Mouse (Mus musculus) gonadal fat pad, adult 2 months (tissue): ENCODE data around the gene Smtnl1. TPM values are rescaled to one million over a fixed set of nuclear protein-coding genes. Genes with fewer than 3 reads are reported as not detected.
"Not testable (repeated sequence)": the region's sequence is repeated elsewhere in the genome, so short reads cannot be mapped to it uniquely, and the experiment has no call there.

ENCODE experiments used
- DNase-seq: peaks from one replicate; pipeline ENCODE4 v3.0.0-alpha.2; 2012; ENCODE audit warnings: low read depth
- polyA plus RNA-seq: library from polyadenylated mRNA; depleted of rRNA; stranded (reverse); fragments of >200 nt; gene quantifications from 2 replicates; pipeline ENCODE4 v1.2.3, GENCODE M21; 2012

Smtnl1 gene
- polyA plus RNA-seq, 1 experiment = not detected

DNA sequence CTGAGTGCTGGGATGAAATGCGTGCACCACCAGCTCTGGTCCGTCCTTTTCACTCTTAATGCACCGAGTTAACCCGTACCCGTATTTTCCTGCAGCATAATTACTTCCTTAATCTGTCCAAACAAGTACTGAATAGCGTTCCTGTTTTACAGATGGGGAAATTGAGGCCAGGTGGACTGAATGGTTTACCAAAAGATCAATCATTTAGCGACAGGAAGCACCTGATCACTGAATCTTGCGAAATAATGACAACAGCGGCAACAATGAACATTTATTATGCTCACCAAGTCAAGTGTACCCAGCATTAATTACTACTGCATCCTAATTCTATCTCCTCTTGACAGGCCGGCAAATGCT lies 16.1 kb upstream of the Smtnl1 start, which contains the start of gene Slc43a1:
Gene Slc43a1 (plus strand): TSS at position 258 of the 357 bp plus-strand sequence.
- no peak for DNase-seq

DNA sequence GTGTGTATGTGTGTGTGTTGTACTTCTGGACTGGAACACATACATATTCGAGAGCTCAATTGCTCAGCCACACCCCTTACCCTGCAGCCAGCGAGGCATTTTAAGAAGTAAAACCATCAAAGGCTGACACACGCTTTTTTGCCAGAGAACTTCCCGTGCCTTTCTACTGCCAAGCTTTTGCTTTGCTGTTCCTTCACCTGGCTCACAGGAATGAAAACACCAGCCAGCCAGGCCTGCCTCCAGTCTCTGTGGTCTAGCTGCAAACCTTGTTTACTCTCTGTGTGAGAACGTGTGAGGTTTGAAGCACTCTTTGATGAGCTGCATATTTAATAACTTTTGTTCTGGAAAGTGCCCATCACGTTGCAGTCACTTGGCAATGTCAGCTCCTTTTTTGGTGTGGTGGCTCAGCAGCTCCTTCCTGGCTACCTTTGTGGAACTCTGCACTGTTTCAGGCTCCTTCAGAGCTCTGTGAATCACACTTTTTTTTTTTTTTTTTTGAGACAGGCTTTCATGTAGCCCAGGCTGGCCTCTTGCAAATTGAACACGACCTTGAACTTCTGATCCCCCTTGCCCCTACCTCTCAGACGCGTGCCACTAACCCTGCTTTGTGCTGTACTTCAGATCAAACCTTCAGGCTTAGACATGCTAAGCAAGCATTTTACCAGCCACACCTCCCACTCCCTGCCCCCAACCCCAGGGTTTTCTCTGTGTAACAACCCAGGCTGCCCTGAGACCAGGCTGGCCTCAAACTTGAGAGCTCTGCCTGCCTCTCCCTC lies 15.6 kb upstream of the Smtnl1 start:
- DNase-seq = no peak

DNA sequence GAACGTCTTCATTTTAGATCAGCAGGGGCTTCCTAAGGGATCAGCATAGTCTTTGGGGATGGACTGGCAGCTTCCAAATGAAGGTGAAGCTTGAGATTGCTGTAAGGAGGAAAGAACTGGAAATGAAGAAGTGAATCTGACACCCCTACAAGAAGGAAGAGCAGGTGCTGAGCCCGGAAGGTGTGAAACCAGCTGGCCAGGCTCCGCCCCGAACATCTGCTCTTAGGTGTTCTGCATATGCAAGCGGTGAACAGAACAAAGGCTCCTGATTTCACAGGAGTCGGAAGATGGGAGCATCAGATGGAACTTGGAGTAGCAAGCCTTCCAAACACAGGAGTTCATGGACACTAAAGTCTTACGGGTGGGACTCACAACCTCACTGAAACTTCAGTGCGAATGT lies 14.7 kb upstream of the Smtnl1 start:
- DNase-seq = no peak

DNA sequence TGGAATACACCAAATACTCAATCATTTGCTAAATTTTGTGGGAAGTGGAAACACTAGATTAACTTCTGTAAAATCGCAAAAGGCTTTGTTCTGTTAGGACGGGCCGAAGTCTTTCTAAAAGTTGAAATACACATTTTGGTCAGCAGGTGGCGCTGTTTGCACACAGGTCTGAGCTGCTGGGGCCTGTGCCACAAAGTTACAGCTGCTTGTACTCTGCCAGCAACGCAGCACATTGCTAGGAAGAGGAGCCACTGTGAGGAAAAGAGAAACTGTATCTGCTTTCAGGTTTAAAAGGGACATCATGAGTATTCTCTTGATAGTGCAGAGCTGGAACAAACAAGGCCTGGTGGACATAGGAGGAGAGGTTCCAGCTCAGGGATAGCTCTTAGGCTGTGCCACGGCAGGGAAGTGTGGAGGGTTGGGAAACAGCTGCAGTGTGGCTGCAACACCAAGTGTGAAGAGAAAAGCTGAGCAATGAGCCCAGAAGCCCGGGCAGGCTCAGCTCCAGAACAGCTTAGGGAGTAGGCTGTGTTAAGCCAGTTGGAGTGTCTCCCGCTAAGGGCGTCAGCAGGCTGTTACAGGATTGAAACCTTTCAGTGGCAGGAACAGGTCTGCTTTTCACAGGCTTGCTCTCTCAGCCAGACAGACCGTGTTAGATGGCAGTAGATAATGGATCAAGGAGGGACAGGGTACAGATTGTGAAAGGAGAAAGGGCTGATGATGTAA lies 9.4 kb upstream of the Smtnl1 start:
- peak; percentile 94 for DNase-seq

DNA sequence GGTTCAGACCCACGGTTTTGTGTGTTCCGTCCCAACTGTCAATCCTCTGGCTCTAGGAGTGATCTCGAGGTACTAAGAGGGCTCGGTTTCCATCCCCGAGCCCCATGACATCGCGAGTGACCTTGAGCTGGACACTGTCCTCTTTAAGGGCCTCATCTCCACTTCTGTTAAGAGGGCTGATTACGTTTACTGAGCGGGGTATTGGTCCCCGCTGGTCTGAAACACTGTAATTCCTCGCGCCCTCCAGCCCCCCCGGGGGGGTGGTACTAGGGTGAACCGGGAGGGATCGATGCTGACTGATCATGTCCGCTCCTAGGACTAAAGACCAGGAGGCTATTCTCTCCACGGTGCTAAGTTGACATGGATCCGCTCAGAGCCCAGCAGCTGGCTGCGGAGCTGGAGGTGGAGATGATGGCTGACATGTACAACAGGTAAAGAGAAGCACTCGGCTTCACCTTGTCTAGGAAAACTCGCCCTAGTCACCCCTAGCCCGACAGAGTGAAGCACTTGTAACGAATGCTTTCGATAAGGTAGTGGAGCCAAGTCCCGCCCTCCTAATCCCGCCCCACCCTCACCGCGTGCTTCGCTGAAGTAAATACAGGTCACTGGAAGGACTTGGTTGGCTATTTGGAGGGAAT lies 5.0 kb upstream of the Smtnl1 start:
- no peak for DNase-seq

DNA sequence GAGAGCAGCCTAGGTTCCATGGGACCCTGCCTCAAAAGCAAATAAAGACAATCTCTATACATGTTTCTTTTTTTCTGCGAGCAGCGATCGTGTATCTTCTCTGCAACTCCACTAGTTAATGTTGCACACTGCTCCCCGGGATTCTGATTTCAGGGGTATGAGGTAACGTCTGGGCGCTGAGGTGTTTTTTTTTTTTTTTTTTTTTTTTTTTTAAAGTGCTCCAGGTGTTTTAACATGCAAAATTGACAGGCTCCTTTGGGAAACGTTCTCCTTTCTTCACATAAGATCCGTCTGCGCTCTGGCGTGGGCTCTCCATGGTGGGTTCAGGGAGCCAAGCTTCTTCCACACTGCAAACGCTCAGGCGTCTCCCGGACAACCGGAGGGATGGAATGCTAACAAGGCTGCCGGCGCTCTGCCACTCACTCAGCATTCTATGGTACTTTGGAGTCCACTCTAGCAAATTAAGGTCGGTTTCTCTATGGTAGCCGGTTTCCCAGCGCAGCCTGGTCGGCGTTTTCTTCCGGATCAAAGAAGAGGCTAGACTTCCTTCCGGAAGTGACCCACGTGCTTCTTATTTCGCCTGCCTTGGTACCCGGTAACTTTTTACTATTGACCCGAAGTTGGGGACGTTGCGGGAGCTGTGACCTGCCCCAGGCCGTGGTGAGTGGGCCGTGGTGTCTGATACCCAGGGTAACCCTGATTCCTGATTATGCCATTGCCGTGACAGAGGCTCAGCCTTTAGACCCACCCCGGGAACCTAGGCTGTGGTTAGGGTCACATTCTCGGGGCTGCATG lies 4.2 kb upstream of the Smtnl1 start, which contains the start of gene Timm10:
Gene Timm10 (plus strand): TSS at position 510 of the 795 bp plus-strand sequence.
- peak; percentile 75 for DNase-seq

DNA sequence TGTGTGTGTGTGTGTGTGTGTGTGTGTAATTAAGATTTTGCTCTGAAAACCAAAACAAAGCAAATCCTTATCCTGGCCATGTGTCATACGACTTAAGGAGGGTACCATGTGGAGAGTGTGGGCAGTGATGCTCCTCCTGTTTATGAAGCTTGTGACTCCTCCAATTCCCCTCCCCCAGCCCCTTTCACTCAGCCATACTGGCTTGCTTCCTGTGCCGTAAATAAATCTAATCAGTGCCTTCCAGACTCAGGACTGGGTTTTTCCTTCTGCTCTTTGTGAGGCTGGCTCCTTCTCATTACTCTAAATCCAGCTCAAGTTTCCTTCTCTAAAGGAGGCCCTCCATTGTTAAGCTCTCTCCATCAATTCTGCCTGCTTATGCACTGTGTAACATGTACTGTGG lies 785 bp upstream of the Smtnl1 start:
- no peak for DNase-seq

DNA sequence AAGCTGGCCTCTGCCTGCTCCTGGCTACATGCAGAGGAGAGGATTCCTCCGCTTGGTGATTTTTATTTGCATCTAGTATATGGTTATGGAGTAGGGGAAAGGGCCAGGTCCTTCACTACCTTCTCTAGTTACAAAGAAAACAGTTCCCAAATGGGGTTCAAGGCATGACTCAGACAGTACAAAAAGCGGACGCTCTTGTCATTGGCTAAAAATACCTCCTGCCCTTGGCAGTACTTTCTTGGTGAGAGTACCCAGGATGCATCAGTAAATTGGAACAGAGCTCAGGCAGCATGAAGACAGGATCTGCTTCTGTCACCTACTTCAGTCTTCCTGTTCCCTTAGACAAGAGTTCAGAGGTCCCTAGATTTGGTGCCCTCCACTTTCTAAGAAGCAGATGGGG lies 2.6 kb downstream of the Smtnl1 start:
- DNase-seq = no peak

DNA sequence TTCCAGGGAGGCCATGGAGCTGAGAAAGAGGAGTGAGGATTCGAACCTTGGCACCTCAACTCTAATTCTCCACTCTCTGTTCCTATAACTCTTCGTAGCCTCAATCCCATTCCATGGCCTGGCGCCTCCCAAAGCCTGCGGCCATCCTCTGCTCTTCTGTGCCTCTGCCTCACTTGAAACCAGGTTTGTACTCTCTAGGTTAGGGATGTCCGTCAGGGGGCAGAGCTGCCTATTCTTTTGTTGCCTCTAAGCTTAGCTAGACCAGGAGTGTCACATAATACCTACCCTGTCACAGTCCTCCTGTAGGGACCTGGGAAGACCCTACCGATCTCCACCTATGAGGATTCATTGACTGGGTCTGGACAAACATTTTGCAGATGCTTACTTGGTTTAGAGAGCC lies 9.8 kb downstream of the Smtnl1 start:
- no peak for DNase-seq

DNA sequence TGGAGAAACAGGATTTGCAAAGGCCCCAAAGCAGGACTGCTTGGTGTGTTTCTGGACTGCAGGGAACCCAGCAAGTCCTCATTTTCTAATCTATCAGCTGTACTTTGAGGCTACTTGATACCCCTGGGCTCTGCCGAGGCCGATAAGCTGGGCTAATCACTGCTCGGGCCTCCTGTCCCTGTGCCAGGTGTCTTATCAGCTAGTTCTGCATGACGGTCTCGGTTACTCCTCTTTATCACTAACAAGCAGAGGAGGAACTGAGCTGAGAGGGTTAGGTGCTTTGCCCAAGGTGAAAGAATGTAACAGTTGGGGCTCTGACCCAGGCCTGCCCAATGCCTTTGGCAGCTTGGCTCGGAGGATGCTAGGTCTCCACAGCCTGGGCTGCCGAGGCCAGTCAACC lies 10.6 kb downstream of the Smtnl1 start:
- DNase-seq = no peak

DNA sequence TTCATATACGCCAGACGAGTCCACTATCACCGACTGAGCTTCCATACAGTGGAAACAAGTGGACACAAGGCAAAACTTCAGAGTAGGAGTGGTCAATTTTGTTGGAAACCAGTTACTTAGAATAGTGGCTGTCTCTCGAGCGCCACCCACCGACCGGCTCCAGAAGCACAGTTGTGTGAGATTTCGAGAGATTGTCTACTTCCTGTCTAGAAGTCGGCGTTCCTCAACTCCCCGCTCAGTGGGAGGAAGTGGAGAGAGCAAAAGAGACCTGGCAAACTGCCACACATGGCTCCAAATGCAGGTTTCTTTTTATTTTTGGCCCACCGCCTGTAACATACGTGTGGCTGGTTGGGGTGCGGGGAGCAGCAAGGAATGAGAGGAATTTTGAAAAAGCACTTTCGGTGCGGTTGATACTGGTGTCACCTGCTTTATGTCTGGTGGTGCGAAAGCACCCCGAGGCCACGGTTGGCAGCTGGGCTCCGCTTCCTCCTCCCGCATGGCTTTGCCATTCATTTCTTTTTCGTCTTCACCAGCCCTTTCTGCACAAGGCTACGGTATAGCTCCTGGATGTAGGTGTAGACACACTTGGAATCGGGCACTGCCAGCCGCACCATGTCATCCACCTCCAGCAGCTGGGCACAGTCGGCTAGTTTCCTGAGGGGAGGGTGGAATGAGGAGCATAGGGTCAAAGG lies 11.4 kb downstream of the Smtnl1 start:
- no peak for DNase-seq

DNA sequence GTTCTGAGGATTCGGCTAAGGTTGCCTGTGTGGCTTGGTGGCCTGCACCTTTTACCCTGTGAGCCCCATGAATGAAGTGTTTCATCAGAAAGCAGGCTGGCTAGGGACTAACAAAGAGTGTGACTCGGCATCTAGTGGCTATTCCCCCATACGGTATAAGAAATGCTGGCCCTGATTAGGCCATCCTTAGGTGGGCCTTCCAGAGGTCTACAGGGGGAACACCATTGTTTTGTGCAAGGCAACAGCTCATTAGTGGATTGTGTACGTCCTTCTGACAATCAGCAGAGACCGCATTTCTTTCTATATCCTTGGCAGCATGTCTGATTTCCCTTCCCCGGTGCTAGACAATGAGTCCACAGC lies 11.9 kb downstream of the Smtnl1 start:
- no peak for DNase-seq

DNA sequence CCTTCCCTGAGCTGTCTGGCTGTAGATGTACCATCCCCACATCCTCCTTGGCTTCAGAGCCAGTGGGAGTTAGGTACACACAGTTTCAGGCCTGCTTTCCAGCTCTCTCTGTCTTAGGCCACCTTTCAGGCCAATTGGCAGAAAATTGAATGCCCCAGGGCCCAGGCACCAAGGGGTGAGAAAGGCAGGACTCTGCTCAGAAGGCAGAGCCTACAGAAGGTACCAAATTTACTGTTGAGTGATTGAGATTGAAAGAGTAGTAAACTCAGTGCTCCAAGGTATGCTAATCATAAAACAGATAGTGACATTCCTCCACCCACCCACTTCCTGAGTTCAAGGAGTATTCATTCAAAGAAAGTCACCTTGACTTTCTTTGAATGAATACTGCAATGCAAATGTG lies 13.1 kb downstream of the Smtnl1 start:
- no peak for DNase-seq

DNA sequence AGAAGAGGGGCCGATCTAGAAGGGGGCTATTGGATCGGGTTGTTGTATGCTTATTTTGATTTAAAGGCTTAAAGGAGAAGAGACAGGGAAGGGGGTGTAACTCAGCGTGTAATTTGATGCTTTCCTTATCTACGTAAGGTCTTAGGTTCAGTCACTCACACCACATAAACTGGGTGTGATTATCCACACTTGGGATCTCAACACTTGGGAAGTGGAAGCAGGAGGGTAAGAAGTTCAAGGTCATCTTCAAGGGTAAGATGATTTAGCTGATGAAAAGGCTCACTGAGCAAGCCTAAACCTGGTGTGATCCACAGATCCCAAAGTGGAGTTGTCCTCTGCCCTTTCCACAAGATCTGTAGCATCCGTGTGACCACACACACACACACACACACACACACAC lies 15.9 kb downstream of the Smtnl1 start:
- DNase-seq = no peak

DNA sequence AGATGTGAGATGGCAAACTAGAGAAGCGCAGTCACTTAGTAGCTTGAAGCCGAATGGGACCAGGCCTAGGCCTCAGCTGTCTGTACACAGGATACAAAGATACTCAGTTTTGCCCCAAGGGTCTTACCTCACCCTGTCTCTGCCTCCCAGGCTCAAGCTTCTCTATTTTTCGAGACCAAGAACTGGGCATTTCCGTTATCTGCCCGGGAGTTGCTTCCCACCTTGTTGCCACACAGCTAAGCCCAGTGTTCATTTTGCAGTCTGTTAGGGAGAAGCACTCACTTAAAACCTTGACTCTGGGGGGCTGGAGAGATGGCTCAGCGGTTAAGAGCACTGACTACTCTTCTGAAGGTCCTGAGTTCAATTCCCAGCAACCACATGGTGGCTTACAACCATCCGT lies 18.5 kb downstream of the Smtnl1 start:
- DNase-seq = no peak

DNA sequence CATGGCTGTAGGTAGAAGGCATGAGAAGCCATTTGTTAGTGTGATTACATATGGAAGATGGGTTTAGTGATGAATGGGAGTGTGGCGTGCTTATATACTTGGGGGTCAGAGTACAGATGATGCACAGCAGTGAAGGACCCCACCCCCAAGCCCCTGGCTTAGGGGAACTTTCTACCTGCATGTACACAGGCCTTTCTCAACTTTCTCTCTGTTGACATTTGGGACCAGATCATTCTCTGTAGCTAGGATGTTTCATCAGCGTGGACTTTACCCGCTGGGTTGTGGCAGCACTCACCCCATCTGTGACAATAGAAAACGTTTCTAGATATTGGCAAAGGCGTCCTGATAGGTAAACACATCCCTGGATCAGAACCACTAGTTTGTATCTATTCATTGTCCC lies 21.2 kb downstream of the Smtnl1 start:
- DNase-seq = not testable (repeated sequence)

DNA sequence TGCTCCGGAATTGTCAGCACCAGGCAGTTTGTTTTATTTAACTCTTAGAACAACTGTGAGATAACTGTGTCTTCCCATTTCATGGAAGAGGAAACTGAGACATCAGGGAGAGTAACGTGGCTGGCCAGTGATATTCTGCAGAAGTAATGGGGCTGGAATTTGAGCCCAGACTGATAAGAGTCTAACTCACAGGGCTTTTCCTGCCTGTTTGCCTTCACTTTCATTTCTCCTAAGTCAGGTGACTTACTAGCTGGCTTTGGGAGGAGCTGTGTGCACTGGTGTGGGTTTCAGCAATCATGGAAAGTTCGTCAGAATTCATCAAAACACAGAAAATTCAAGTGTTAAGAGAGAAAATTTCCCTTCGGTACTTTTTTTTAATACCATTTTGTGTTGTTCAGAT lies 22.1 kb downstream of the Smtnl1 start:
- no peak for DNase-seq

DNA sequence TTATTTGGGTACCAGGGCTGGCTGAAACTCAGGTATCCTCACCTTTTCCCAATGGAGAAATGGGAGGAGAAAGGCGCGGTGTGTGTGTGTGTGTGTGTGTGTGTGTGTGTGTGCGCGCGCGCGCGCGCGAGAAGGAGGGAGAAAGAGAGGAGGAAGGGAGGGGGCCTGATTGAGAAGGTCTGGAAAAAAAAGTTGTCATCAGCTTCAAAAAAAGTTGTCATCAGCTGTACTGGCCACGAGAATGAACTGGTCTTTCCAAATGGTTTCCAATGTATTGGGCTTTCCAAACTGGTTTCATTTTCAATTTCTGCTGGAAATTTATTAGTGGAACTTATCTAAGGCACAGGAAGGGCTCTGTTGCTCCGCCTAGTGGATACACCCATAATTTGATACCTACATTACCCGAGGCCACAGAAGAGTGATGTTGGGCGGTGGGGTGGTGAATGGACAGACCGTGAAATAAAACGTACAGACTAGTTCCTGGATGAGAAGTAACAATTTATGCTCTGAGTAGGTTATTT lies 23.4 kb downstream of the Smtnl1 start:
- no peak for DNase-seq

DNA sequence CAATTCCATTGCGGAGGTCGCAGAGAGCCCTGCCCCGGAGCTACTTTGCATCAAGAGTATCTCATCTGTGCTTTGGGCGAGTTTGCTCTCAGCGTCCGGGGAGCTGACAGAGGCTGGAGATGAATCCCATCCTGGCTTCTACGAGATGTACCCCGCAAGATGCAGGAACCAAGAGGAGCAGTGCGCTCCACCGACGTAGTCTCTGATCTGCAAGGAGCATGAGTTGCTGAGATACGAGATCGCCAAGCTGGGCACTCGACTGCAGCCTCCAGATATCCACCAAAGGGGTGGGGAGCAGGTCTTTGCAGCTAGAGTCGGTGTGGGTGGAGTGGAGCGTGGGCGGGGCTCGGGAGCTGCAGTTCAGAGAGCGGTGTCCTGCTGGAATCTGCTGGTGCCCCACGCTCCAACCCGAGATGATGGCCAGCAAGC lies 23.9 kb downstream of the Smtnl1 start, which contains the start of gene Ube2l6:
Gene Ube2l6 (plus strand): TSS at position 336 of the 429 bp plus-strand sequence.
- DNase-seq = no peak

DNA sequence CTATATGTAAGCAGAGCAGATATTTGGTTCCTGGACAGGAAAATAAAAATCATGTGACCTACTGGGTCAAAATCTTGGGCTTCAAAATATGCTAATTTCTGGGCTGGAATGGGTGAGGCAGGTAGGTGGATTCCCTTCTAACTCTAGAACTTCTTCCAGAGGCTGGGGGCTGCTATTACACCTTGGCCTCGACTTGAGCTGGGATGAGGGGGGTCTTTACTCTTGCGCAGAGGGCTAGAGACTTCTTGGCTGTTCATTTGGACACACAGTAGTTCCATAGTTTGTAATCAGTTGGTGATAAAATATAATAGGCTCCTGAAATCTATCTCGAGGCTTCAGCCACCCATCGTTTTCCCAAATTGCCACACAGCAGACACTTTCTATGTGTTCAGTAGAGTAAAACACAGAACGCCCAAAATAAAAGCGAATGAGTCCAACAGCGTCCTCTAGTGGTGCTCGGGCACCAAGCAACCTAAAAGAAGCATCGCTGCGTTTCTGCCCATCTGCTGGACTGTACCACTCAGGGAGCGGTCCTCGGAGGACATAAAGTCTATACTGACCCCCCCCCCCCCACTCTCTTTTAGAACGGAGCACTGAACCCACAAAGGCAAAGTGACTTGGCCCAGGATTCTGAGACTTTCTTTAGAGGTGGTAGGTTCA lies 24.5 kb downstream of the Smtnl1 start:
- DNase-seq = no peak

DNA sequence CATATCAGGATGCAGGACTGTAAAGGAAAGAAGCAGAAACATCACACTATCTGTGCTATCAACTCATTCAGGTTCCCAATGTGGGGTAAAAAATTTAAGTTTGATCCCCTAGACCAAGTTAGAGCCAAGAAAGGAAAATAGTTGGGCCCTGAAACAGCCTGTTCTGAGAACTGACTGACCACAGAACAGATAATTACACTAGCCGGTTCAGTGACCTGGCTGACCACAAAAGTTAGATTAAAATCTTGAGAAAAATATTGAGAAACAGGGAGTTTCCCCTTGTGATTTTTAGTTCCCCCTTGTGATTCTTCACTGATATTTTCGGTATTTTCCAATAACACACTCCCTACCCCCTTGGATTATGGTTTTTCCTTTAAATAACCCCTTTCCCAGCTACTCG lies 28.6 kb downstream of the Smtnl1 start:
- no peak for DNase-seq
